In genomic region chr12:112809641-112810040, GRCm38 (mm10) we compare ENCODE assay signal across 8 mouse cellular contexts. TPM values are rescaled to one million over a fixed set of nuclear protein-coding genes. Genes with fewer than 3 reads are reported as not detected.
DNase-seq lines count a peak whose midpoint lies in the region; ATAC-seq and TF ChIP-seq lines count a peak whose summit lies in the region.

No protein-coding gene starts in this region.

- peak overlapping the region; percentile 93 for H3K4me2 ChIP-seq in embryonic facial prominence, embryonic 14.5 days (ENCODE audit: low read depth, low read length)
- peak overlapping the region; percentile 96 for H3K4me2 ChIP-seq in kidney, embryonic 14.5 days (replicated peaks; ENCODE audit: low read depth, low read length)
- peak overlapping the region; percentile 79 for H3K4me2 ChIP-seq in midbrain, postnatal 0 days (ENCODE audit: low read depth, low read length, poor library complexity, severe bottlenecking)

- 18% methylated on average over 8 of the region's 8 CpGs for WGBS in embryonic facial prominence, embryonic 14.5 days
- 25% methylated on average over 8 of the region's 8 CpGs for WGBS in kidney, embryonic 14.5 days
- 16% methylated on average over 8 of the region's 8 CpGs for WGBS in midbrain, postnatal 0 days

- DNase-seq in layer of hippocampus, adult 2 months (ENCODE audit: low spot score in 2 of 2), result no peak
- DNase-seq in layer of hippocampus, postnatal 10 days (ENCODE audit: low spot score in 2 of 2), result no peak
- no peak for DNase-seq in embryonic facial prominence, embryonic 14.5 days (ENCODE audit: low spot score)
- DNase-seq in midbrain, postnatal 0 days (ENCODE audit: low spot score), result no peak
- no peak for DNase-seq in adrenal gland, adult 2 months
- no peak for DNase-seq in layer of hippocampus, adult 9-11 months
- no peak for DNase-seq in adrenal gland, postnatal 10 days

- H3K9me3 ChIP-seq in embryonic facial prominence, embryonic 14.5 days (ENCODE audit: control insufficient read depth, low read length), result no peaks in the 10 kb centered on the region
- no peaks in the 10 kb centered on the region for H3K9me3 ChIP-seq in kidney, embryonic 14.5 days (ENCODE audit: control insufficient read depth, low read length)
- H3K9me3 ChIP-seq in midbrain, postnatal 0 days (ENCODE audit: low read length), result no peaks in the 10 kb centered on the region

- peak overlapping the region; percentile 89 for H3K27ac ChIP-seq in layer of hippocampus, adult 2 months
- H3K27ac ChIP-seq in embryonic facial prominence, embryonic 14.5 days (replicated peaks; ENCODE audit: low read depth, low read length), result no peak overlapping the region
- no peak overlapping the region for H3K27ac ChIP-seq in kidney, embryonic 14.5 days (ENCODE audit: low read depth, low read length)
- H3K27ac ChIP-seq in midbrain, postnatal 0 days (ENCODE audit: low read depth, low read length), result peak overlapping the region; percentile 75

- no peaks in the 10 kb centered on the region for H3K36me3 ChIP-seq in embryonic facial prominence, embryonic 14.5 days (ENCODE audit: control insufficient read depth, insufficient read depth, low read length)
- H3K36me3 ChIP-seq in kidney, embryonic 14.5 days (ENCODE audit: control insufficient read depth, insufficient read depth, low read length), result 0 out of 2 replicates have a peak, but pooled peaks cover 4% of the 10 kb centered on the region
- peaks cover 30% of the 10 kb centered on the region for H3K36me3 ChIP-seq in midbrain, postnatal 0 days (ENCODE audit: insufficient read depth, low read length)

- H3K4me1 ChIP-seq in embryonic facial prominence, embryonic 14.5 days (ENCODE audit: control insufficient read depth, insufficient read depth, low read length), result peaks cover 7% of the 10 kb centered on the region; the same call in 1 of the 2 replicates
- H3K4me1 ChIP-seq in kidney, embryonic 14.5 days (ENCODE audit: control insufficient read depth, insufficient read depth, low read length), result peaks cover 15% of the 10 kb centered on the region
- peaks cover 11% of the 10 kb centered on the region; the same call in 1 of the 2 replicates for H3K4me1 ChIP-seq in midbrain, postnatal 0 days (ENCODE audit: insufficient read depth, low read length)

- no peak for TF ChIP-seq CTCF in layer of hippocampus, adult 2 months (conservative IDR thresholded peaks at IDR 0.05)
- no peak for TF ChIP-seq CTCF in midbrain, postnatal 0 days (IDR thresholded peaks at IDR 0.05)

- peak overlapping the region; percentile 67 for H3K9ac ChIP-seq in embryonic facial prominence, embryonic 14.5 days (ENCODE audit: low read depth, low read length)
- H3K9ac ChIP-seq in kidney, embryonic 14.5 days (ENCODE audit: low read depth, low read length), result peak overlapping the region; percentile 58
- H3K9ac ChIP-seq in midbrain, postnatal 0 days (replicated peaks; ENCODE audit: low read length, poor library complexity, severe bottlenecking), result peak overlapping the region; percentile 68

- ATAC-seq in embryonic facial prominence, embryonic 14.5 days (ENCODE audit: low read depth), result no peak
- ATAC-seq in kidney, embryonic 14.5 days (ENCODE audit: low FRiP score, low TSS enrichment), result no peak
- no peak for ATAC-seq in midbrain, postnatal 0 days (ENCODE audit: low FRiP score)

- H3K4me3 ChIP-seq in layer of hippocampus, adult 2 months, result peak overlapping the region; percentile 84
- peak overlapping the region; percentile 73 for H3K4me3 ChIP-seq in embryonic facial prominence, embryonic 14.5 days (ENCODE audit: low read depth, low read length)
- H3K4me3 ChIP-seq in kidney, embryonic 14.5 days (ENCODE audit: low read length), result peak overlapping the region; percentile 69
- peak overlapping the region; percentile 66 for H3K4me3 ChIP-seq in midbrain, postnatal 0 days (ENCODE audit: low read depth, low read length)

- no peaks in the 10 kb centered on the region for H3K27me3 ChIP-seq in embryonic facial prominence, embryonic 14.5 days (replicated peaks; ENCODE audit: control insufficient read depth, insufficient read depth, low read length)
- H3K27me3 ChIP-seq in kidney, embryonic 14.5 days (ENCODE audit: control insufficient read depth, insufficient read depth, low read length), result no peaks in the 10 kb centered on the region
- H3K27me3 ChIP-seq in midbrain, postnatal 0 days (ENCODE audit: insufficient read depth, low read length), result no peaks in the 10 kb centered on the region

RNA-seq across cellular contexts. Expression of gene Clba1, which starts 0.9 kb away (rescaled TPM):
- 10 to 100 TPM; 12.8 to 13.2 TPM for total RNA-seq in layer of hippocampus, adult 2 months (2021)
- total RNA-seq in layer of hippocampus, postnatal 10 days (2021), result 10 to 100 TPM; 12.3 to 15.5 TPM
- polyA plus RNA-seq in embryonic facial prominence, embryonic 14.5 days (2014; fragmentation: Nextera tagmentation; extraction: Ambion mirVana), result 6.6 and 7.1 TPM in 2 replicates
- polyA plus RNA-seq in kidney, embryonic 14.5 days (2014; fragmentation: Nextera tagmentation; extraction: Ambion mirVana), result 8.5 and 8.9 TPM in 2 replicates
- 13.6 and 23.1 TPM in 2 replicates for total RNA-seq in midbrain, postnatal 0 days (2014; rRNA removed)
- 25.2 and 25.9 TPM in 2 replicates for polyA plus RNA-seq in midbrain, postnatal 0 days (2015; fragmentation: Nextera tagmentation; extraction: Ambion mirVana)
- 10 to 100 TPM in 1 of 2 experiments, 1 to 10 TPM in 1; 4.1 to 14.3 TPM for total RNA-seq in adrenal gland, adult 2 months (2021)
- 10.2 and 12.4 TPM in 2 replicates for polyA plus RNA-seq in adrenal gland, adult 2 months (2012; rRNA removed)
- total RNA-seq in adrenal gland, postnatal 10 days (2021), result 1 to 10 TPM; 4.4 to 5.1 TPM

RNA-seq across cellular contexts. Expression of gene Ahnak2, which starts 7.2 kb away (rescaled TPM):
- 1 to 10 TPM; 3.3 to 3.5 TPM for total RNA-seq in layer of hippocampus, adult 2 months (2021)
- total RNA-seq in layer of hippocampus, postnatal 10 days (2021), result 10 to 100 TPM; 11.8 to 17.1 TPM
- 5.9 and 8.3 TPM in 2 replicates for polyA plus RNA-seq in embryonic facial prominence, embryonic 14.5 days (2014; fragmentation: Nextera tagmentation; extraction: Ambion mirVana)
- 0.53 and 0.86 TPM in 2 replicates for polyA plus RNA-seq in kidney, embryonic 14.5 days (2014; fragmentation: Nextera tagmentation; extraction: Ambion mirVana)
- total RNA-seq in midbrain, postnatal 0 days (2014; rRNA removed), result 5.1 and 6.1 TPM in 2 replicates
- polyA plus RNA-seq in midbrain, postnatal 0 days (2015; fragmentation: Nextera tagmentation; extraction: Ambion mirVana), result 1.6 and 1.9 TPM in 2 replicates
- 10 to 100 TPM in 1 of 2 experiments, 1 to 10 TPM in 1; 3.6 to 10.0 TPM for total RNA-seq in adrenal gland, adult 2 months (2021)
- 1.7 and 2.2 TPM in 2 replicates for polyA plus RNA-seq in adrenal gland, adult 2 months (2012; rRNA removed)
- total RNA-seq in adrenal gland, postnatal 10 days (2021), result 10 to 100 TPM in 1 of 2 experiments, 1 to 10 TPM in 1; 9.4 to 13.5 TPM

RNA-seq across cellular contexts. Expression of gene Cdca4, which starts 19.6 kb away (rescaled TPM):
- total RNA-seq in layer of hippocampus, adult 2 months (2021), result 10 to 100 TPM in 1 of 2 experiments, 1 to 10 TPM in 1; 7.1 to 10.8 TPM
- total RNA-seq in layer of hippocampus, postnatal 10 days (2021), result 10 to 100 TPM in 1 of 2 experiments, 1 to 10 TPM in 1; 8.8 to 13.0 TPM
- polyA plus RNA-seq in embryonic facial prominence, embryonic 14.5 days (2014; fragmentation: Nextera tagmentation; extraction: Ambion mirVana), result 86.2 and 105 TPM in 2 replicates
- polyA plus RNA-seq in kidney, embryonic 14.5 days (2014; fragmentation: Nextera tagmentation; extraction: Ambion mirVana), result 117 and 148 TPM in 2 replicates
- 19.8 and 22.6 TPM in 2 replicates for total RNA-seq in midbrain, postnatal 0 days (2014; rRNA removed)
- 20.8 and 22.0 TPM in 2 replicates for polyA plus RNA-seq in midbrain, postnatal 0 days (2015; fragmentation: Nextera tagmentation; extraction: Ambion mirVana)
- 10 to 100 TPM; 11.0 to 13.0 TPM for total RNA-seq in adrenal gland, adult 2 months (2021)
- 8.1 and 9.4 TPM in 2 replicates for polyA plus RNA-seq in adrenal gland, adult 2 months (2012; rRNA removed)
- total RNA-seq in adrenal gland, postnatal 10 days (2021), result 10 to 100 TPM; 20.2 to 23.1 TPM

RNA-seq across cellular contexts. Expression of gene Pld4, which starts 49.2 kb away (rescaled TPM):
- 1 to 10 TPM; 8.6 to 9.7 TPM for total RNA-seq in layer of hippocampus, adult 2 months (2021)
- total RNA-seq in layer of hippocampus, postnatal 10 days (2021), result 10 to 100 TPM in 1 of 2 experiments, 1 to 10 TPM in 1; 9.2 to 11.7 TPM
- 12.8 and 13.0 TPM in 2 replicates for polyA plus RNA-seq in embryonic facial prominence, embryonic 14.5 days (2014; fragmentation: Nextera tagmentation; extraction: Ambion mirVana)
- 4.8 and 7.8 TPM in 2 replicates for polyA plus RNA-seq in kidney, embryonic 14.5 days (2014; fragmentation: Nextera tagmentation; extraction: Ambion mirVana)
- 12.2 and 12.6 TPM in 2 replicates for total RNA-seq in midbrain, postnatal 0 days (2014; rRNA removed)
- polyA plus RNA-seq in midbrain, postnatal 0 days (2015; fragmentation: Nextera tagmentation; extraction: Ambion mirVana), result 8.8 TPM in 2 replicates
- total RNA-seq in adrenal gland, adult 2 months (2021), result 10 to 100 TPM; 10.1 to 13.0 TPM
- 28.0 and 29.5 TPM in 2 replicates for polyA plus RNA-seq in adrenal gland, adult 2 months (2012; rRNA removed)
- 10 to 100 TPM; 10.8 to 13.4 TPM for total RNA-seq in adrenal gland, postnatal 10 days (2021)

RNA-seq across cellular contexts. Expression of gene Gpr132, which starts 58.4 kb away (rescaled TPM):
- total RNA-seq in layer of hippocampus, adult 2 months (2021), result not detected
- not detected for total RNA-seq in layer of hippocampus, postnatal 10 days (2021)
- 0.45 and 0.54 TPM in 2 replicates for polyA plus RNA-seq in embryonic facial prominence, embryonic 14.5 days (2014; fragmentation: Nextera tagmentation; extraction: Ambion mirVana)
- polyA plus RNA-seq in kidney, embryonic 14.5 days (2014; fragmentation: Nextera tagmentation; extraction: Ambion mirVana), result 0.14 and 0.27 TPM in 2 replicates
- 0.16 TPM in 1 of 2 replicates, not detected in the other for total RNA-seq in midbrain, postnatal 0 days (2014; rRNA removed)
- 0.06 TPM in 2 replicates for polyA plus RNA-seq in midbrain, postnatal 0 days (2015; fragmentation: Nextera tagmentation; extraction: Ambion mirVana)
- under 1 TPM; 0.26 to 0.59 TPM for total RNA-seq in adrenal gland, adult 2 months (2021)
- 1.3 TPM in 2 replicates for polyA plus RNA-seq in adrenal gland, adult 2 months (2012; rRNA removed)
- total RNA-seq in adrenal gland, postnatal 10 days (2021), result 1 to 10 TPM; 1.1 to 1.2 TPM

Comparison
In these comparisons a context has a peak if more than half of its experiments do, and no peak if none do; other contexts are left out.
1. H3K27ac ChIP-seq: peak in layer of hippocampus, adult 2 months (single experiment) and midbrain, postnatal 0 days (single experiment); none in embryonic facial prominence, embryonic 14.5 days (single experiment) and kidney, embryonic 14.5 days (single experiment).
2. Peak in every context shown above with its lines, with median percentiles within 50 percentile points of each other: H3K4me3 ChIP-seq, H3K4me2 ChIP-seq and H3K9ac ChIP-seq.